Mouse (Mus musculus) ES-CJ7 (cell line): ENCODE data around the gene Snx29.
A peak's percentile ranks its signal among the peaks of the same experiment; 100 is the strongest.

Experiments used
- DNase-seq: peaks from one replicate; pipeline ENCODE4 v3.0.0; 2011; ENCODE audit warnings: low read depth, low spot score

Gene Snx29

DNA sequence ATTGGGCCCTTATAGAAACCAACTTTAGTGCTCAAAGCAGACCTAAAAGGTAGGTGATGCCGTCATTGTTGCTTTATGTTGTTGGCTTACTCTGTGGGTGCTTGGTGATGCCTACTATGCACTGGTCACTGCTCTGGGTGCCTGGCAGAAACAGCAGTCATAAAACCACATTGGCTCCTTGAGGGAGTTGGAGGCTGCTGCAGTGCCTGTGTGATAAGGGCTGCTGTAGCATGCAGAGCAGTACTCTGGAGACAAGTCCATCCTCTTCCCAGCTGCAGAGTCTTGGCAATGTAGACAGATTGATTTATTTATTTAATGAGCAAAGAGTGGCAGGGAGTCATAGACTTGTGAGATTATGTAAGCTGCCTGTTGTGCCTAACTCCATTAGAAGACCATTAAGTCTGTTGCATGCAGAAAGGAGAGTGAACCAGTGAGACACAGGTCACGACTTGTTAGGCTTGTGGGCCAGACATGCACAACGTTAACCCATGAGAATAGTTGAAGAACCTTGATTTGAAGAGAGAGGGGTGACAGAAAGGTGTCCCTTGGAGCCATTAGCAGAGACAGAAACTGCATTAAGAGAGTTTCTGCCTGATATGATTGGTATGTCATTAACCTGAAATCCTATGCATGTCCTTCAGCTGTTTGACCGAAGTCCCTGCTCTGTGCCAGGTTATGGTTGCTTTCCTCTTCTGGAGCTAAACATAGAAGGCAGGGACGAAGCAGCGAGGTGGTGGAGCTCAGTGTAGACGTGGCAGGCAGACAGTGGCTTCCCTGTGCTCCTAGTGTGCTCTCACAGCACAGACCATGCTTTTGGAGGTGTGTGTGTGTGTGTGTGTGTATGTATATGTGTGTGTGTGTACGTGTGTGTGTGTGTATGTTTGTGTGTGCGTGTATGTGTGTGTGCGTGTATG is 267.3 kb downstream of the Snx29 start:
- no peak for DNase-seq

DNA sequence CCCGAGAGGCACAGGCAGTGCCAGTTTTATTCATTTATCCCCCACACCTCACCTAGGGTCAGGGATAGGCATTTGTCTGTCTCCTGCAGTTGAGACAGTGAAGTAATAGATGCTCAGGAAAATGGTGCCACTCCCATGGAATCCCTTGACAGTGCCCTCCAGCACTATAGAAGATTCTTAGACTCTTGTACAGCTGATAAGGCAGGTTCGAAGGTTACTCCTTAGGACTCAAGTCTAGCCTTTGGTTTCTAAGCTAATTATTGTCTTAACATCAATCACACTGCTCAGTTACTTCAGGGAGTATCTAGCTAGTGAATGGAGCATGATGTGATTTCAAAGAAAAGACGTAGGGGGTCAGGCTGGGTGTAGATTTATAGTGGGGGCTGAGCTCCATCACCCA is 273.9 kb downstream of the Snx29 start:
- DNase-seq, result no peak

DNA sequence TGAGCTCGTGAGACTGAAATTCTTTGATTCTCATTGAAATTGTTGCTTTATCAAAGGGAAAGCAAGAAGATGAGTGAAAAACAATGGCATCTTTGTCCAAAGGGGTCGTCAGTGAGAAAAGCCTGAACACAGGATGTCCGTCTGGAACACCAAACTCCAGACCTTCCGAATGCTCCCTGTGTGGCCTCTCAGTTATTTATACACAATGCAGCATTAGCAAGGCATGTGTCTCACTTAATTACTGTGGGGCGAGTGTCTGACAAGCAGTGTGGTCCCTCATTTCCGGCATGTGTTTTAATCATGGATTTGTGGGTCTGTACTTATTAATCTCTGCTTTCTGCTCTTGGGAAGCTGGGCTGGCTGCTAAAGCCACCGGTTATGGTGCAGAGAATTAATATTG is 275.1 kb downstream of the Snx29 start:
- DNase-seq, result no peak

DNA sequence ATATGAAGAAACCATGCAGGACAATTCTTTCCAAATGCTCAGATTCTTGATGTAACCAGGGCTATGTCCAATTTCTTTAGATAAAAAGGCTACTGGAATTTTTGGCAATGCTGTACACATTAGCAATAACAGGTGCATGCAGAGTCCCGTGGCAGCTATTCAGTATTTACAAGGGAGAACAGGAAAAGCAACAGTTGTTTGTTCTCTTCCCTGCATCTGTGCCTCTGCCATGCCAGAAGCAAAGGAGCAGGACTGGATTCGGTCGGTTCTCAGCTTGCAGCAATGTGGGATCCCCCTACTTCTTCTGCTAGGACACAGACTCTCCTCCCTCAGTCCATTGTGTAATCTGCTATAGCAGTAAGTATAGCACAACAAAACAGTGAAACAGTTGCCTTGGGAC is 276.8 kb downstream of the Snx29 start:
- no peak for DNase-seq

DNA sequence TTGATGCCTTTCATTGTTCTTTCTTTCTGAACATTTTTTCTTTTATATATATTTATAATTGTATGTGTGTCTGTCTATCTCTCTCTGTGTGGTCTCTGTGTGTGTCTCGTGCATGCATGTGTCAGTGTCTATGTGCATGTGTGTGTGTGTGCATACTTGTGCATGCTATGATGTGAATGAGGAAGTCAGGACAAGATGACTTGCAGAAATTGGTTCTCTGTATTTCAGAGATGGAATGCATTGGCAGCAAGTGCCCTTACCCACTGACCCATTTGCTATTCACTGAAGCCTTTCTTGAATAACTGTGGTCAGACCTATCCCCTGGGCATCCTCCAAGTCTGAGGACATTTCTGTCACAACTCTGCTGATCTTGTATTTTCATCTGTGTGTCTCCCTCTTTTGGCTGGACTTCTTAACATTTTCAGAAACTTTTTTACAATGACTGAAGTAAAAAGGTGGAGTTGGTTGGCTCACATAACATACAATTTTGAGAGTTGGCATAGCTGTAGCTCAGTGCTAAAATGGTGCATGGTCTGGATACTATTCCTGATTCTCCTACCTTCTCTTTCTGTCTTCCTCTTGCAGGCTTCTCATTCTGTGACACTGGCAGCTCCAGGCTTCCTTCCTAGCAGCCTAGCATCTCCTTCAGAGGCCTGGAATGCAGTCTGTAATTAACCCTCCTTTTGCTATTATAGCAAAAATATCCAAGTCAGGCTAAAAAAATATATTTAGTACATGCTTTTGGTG is 278.8 kb downstream of the Snx29 start:
- no peak for DNase-seq

DNA sequence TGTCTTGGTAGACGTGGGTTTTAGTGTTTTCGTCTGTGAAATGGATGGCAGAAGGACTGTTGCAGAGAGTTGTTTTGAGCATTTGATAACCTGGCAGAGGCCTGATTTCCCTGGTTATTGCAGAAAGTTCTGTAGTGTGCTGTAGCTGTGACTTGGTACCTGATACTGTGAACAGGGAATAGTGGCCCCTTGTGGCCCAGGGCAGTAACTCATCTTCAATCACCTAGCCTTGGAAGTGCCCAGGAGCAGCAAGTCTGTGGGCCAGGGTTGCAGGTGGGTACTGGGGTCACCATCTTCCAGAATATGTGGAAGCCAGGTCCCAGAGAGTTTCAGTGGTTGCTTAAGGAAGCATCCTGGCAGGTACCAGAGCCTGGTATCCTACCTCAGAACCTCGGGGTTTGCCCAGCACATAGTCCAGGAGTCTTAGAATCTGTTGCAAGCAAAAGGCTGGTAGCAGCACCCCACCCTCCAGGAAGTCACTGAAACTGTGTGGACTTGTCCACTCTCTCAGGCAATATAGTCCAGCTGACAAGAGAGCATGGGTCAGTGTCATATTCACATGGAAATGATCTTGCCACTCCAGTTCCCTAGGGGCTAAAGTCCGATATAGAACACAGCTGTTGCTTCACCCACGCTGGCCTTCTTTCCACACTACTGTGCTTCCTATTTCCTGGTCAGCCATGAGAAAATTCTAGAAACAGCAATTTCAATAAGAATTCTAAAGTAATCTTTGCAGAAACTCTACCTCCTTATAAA is 281.1 kb downstream of the Snx29 start:
- DNase-seq, result peak; percentile 28

DNA sequence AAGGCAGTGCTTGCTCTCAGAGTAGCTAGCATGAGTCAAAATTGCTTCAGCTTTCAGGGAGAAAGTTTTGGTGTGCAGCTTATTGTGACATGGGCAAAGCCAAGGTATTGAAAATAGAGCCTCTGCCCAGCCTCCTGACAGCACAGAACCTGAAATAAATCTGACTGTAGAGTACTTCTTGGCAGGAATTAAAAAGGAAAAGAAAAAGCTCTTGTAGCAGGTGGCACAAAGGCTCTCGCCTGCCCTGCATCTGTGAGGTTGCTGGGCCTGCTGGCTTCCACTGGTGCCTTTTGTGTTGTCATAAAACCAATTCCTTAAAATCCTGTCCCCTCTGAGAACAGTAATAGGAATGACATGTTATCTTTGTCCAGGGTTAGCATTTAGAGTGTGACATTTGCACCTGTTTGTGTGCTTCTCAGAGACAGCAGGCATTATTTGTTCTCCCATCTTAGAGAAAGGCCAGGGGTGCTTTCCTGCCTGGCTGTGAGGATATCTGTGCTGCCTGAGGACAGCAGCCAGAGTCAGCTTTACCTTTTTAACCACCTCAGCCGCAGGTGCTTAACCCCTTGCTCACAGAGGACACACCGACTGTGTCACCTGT is 289.9 kb downstream of the Snx29 start:
- no peak for DNase-seq

DNA sequence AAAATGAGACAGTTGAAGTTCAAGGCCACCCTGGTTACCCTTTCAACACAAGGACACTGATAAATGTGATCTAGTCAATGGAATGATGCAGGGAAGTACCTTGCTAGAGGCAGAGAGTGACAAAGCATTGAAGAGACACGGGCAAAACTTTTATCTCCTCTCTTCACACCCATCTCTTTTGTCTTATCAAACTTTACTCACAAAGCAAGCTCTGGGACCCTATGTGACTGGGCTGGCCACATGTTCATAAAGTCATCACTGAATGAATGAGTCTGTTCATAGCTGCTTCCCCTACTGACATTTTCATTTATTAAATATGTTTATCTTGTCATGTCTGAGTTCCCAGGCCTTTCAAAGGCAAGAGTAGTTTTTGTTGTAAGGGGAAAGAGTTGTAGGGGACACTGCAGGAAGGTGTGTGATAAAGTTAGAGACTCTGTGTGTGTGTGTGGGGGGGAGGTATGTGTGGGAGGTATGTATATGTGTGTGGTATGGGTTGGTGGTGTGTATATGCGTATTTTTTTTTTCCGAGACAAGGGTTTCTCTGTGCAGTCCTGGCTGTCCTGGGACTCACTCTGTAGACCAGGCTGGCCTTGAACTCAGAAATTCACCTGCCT is 291.8 kb downstream of the Snx29 start:
- DNase-seq, result no peak

DNA sequence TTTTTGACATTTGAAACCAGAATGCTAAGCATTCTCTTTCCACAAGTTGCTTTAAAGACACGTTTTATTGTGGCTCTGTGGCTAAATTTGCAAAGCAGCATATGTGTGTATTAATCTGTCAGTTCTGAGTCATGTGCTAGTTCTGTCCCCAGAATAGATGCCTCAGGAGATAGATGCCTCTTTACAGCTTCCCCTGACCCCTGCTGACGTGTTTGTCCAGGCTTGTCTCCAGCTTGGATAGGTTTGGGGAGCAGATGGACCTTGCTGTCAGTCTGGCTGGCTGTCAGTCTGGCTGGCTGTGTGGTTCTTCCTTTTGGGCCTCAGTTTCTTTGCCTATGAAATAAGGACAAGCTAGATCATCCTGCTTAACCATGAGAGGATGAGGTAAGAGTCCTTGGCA is 292.9 kb downstream of the Snx29 start:
- no peak for DNase-seq

DNA sequence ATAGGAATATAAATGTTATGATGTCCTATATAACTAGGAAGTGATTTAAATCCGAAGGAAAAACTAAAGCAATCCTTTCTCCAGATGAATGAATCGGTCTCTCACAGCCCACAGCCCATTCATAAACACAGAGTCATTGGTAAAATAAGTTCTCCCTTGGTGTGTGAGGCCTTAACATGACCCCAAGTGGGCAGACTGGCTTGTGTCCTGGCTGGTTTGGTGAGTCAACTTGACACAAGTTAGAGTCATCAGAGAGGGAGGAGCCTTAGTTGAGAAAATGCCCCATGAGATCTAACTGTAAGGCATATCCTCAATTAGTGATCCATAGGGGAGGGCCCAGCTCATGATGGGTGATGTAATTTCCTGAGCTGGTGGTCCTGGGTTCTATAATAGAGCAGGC is 297.2 kb downstream of the Snx29 start:
- DNase-seq, result no peak

DNA sequence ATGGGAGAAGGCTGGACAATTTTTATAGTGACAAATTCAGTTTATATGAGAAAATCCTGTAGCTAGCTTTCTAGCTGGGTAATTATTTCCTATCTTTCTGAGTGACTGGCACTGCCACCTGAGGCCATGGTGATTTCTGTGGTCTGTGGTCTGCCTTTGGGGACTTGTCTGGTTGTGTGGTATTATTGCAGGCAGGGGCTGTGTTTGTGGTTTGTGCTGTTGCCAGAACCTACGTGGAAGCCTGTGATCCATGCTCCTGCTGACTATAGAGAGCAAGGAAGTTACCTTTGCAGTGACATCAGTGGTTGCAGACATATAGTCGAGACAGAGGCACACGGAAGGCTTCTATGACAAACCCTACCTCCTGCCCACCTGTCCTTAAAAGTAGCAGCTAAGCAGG is 298.3 kb downstream of the Snx29 start:
- DNase-seq, result no peak

DNA sequence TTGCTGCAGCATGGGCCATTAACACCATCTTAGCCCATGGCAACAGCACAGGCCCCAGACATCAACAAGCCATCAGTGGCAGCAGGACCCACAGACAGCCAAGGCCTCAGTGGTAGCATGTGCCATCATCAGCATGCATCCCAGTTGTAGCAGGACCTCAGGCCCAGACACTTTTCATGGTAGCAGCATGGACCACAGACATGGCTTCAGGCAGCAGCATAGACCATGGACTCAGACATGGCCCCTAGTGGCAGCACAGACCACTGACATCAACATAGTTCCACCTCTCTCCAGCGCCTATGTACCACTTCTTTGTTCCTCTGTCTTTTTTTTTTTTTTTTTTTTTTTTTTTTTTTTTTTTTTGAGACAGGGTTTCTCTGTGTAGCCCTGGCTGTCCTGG is 299.0 kb downstream of the Snx29 start:
- no peak for DNase-seq

DNA sequence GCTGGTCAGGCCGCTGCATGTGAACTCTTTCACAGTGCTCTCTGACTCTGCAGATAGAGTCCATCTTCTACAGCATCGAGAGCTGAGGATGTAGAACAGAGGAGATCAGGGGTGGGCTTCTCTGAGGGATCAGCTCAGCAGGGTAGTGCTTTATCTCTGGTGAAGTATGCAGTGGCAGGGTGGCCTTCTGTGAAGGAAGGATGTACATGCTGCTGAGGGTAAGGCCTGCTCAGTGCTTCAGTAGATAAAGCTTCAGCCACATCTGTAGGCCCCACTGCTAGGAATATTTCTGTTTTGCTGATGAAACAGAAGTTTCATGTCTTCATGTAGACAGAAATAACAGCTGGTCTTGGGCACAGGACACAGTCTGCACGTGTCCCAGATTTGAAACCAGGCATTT is 300.3 kb downstream of the Snx29 start:
- no peak for DNase-seq

DNA sequence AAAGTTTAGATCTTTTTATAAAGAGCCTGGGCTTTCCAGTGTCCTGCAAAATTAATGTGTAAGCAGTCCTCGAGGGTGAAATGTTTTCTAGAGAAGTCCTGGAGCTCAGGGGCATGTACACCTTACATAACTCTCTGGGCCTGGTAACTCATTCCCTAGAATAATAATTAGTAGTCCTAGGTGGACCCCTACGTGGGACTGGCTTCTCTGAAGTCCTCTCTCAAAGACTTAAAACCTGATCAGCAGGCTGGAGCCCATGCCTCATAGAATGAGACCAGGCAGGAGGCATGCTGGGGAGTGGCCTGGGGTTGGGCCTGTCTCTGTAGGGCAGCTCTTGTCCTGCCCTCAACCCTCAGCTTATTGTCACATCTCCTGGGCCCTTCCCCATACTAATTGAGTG is 301.4 kb downstream of the Snx29 start:
- DNase-seq, result no peak

DNA sequence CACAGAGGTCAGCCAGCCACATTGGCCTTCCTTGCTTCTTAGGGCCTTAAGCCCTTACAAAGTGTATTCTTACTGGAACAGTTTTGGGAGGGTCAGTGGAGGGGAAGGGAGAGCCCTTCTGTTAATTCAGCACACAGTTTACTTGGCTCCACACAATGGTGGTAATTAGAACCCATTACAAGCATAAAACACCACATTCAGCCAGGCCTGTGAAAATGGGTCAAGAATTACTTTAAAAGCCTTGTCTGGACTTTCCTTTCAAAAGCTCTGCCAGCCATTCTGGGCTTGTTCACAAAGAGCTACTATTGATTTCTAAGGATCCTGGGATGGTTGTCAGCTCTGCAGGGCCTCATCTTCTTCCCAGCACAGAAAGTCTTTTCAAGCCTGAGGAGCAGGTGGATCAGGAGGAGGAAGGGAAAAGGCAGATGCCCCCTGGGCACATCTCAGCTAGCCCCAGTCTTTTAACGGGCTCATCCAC is 303.3 kb downstream of the Snx29 start:
- DNase-seq, result no peak

DNA sequence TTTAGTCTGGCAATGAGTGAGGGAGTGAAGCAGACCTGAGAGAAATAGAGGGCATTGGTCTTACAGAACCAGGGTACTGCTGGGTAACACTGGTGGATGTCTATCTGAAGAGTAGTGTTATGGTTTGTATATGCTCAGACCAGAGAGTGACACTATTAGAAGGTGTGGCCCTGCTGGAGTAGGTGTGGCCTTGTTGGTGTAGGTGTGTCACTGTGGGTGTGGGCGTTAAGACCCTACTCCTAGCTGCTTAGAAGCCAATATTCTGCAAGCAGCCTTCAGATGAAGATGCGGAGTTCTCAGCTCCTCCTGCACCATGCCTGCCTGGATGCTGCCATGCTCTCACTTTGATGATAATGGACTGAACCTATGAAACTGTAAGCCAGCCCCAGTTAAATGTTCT is 303.9 kb downstream of the Snx29 start:
- no peak for DNase-seq

DNA sequence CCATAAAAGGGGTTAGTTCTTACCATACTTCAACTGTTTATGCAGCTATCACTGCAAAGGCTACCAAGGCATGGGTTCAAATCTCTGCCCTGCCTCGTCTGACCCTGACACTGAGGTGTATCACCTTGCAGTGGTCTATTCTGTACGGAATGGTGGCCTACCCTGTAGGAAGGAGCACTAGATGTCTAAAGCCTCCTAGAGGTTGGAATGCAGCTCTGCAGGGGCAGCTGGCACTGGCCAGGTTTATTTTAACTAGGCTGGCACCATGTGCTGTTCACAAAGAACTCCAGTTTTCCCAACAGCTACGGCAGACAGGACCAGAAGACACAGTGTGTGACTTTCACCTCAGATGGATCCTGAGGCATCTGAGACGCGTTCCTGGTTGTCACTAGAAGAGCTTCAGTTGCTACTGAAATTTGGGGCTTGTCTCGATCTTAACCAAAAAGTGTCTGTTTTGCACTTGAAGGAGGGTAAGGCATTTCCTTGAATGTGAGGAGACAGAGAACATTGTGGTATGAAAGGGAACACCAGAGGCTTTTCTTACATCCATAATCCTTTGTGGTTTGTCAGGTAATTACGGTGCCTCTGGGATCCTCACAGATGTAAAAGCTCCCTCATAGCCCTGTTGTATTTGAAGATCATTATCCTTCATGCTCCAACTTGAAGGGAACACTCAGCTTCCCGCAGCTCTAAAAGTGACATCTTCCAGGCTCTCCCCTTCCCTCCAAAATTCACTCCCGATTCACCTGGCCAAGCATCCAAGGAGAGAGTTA is 305.3 kb downstream of the Snx29 start:
- peak; percentile 17 for DNase-seq

DNA sequence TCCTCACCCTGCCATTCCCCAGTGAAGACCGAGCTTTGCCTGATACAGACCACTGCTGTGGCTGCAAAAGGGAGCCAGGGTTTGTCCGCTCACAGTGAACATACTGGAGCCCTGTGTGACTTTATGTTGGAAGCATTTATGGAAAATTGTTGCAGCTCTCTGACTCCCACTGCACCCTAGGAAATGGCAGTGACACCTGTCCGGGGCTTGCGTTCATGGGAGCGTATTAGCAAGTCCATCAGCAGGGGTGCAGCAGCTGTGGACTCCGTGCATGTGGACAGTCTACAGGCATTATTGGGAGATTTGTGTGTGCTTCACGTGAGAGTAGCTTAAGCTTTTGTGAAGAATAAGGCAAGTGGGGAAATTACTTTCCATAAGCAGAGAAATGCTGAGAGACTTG is 307.0 kb downstream of the Snx29 start:
- DNase-seq, result no peak

DNA sequence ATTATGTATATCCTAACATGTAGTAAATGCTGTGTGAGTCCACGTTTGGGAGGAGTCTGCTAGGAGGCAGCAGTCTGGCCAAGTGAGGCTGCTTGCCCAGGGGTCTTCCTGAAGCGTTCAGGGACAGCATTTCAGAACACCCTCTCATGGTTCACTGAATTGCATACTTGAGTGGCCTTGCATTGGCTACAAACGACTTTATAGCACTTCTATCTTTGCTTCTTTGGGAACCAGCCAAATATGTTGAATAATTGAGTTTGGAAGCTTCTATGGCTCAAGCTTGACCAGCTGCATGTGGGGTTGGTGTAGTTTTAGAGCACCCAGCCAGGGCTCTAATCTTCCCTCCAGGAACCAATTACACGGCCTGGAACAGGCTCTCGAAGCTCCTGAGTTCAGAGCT is 307.8 kb downstream of the Snx29 start:
- DNase-seq, result no peak

DNA sequence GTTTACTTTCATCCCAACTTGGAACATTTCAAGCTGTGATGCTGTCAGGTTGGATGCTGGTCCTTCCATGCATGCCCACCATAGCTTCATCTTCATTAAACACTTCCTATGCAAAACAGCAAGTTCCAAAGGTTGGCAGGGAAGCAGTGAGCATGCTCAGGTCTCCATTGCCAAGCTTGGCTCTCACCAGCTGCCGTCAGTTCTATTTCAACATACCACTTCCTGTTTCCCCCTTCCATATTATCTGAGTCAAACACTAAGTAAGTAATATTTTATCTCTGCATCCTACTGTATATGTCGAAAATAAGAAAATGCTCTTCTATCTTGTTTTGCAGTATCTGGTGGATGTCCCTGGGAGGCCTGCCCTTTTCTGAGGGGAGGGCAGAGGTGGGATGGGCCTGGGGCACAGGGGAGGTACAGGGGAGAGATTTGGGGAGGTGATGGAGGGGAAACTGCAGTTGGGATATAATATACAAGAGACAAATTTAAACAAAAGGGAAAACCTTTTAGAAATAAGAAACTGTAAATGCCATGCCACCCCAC is 309.6 kb downstream of the Snx29 start:
- no peak for DNase-seq
